Mouse (Mus musculus) natural killer cell, adult 2 months (primary cell): ENCODE data around the gene A3galt2.

Source experiments
- DNase-seq, 2 experiments: peaks; one replicate each; pipeline ENCODE4 v3.0.0; 2022; ENCODE audit warnings: low spot score in 2 of 2

Gene A3galt2

GRCm38 (mm10) chr4:128755064-128755463, at the start of gene A3galt2:
TSS of gene A3galt2 (plus strand) at chr4:128755364.
- DNase-seq = no peak

GRCm38 (mm10) chr4:128706626-128707025, 48.5 kb upstream of the A3galt2 start:
- DNase-seq = no peak

- DNase-seq = no peak
Measured at GRCm38 (mm10) chr4:128707384-128707783, 47.8 kb upstream of the A3galt2 start.

GRCm38 (mm10) chr4:128709061-128709780, 45.9 kb upstream of the A3galt2 start:
- DNase-seq = no peak

GRCm38 (mm10) chr4:128709781-128710166, 45.4 kb upstream of the A3galt2 start:
- no peak for DNase-seq

GRCm38 (mm10) chr4:128710286-128710685, 44.9 kb upstream of the A3galt2 start:
- DNase-seq = no peak

GRCm38 (mm10) chr4:128710800-128711199, 44.4 kb upstream of the A3galt2 start:
- DNase-seq = no peak

- peak; percentile 86 to 92 for DNase-seq
Measured at GRCm38 (mm10) chr4:128711455-128712135, 43.6 kb upstream of the A3galt2 start.

GRCm38 (mm10) chr4:128712136-128712655, 43.0 kb upstream of the A3galt2 start:
- DNase-seq = no peak

- no peak for DNase-seq
Measured at GRCm38 (mm10) chr4:128712941-128713340, 42.2 kb upstream of the A3galt2 start.

- no peak for DNase-seq
Measured at GRCm38 (mm10) chr4:128715241-128716204, 39.6 kb upstream of the A3galt2 start.

GRCm38 (mm10) chr4:128716279-128716678, 38.9 kb upstream of the A3galt2 start:
- no peak for DNase-seq

GRCm38 (mm10) chr4:128716731-128717130, 38.4 kb upstream of the A3galt2 start:
- DNase-seq = no peak

- no peak for DNase-seq
Measured at GRCm38 (mm10) chr4:128720110-128720509, 35.1 kb upstream of the A3galt2 start.

- DNase-seq = no peak
Measured at GRCm38 (mm10) chr4:128721061-128721648, 34.0 kb upstream of the A3galt2 start.

GRCm38 (mm10) chr4:128721761-128722160, 33.4 kb upstream of the A3galt2 start:
- DNase-seq = no peak

GRCm38 (mm10) chr4:128722932-128723331, 32.2 kb upstream of the A3galt2 start:
- no peak for DNase-seq

- DNase-seq = no peak
Measured at GRCm38 (mm10) chr4:128723431-128723830, 31.7 kb upstream of the A3galt2 start.

- DNase-seq = no peak
Measured at GRCm38 (mm10) chr4:128724059-128724458, 31.1 kb upstream of the A3galt2 start.

- peak; percentile 49 to 74 for DNase-seq
Measured at GRCm38 (mm10) chr4:128727019-128727720, 28.0 kb upstream of the A3galt2 start.
